Mouse (Mus musculus) ovary, postnatal 36 days (tissue): ENCODE measurements around the gene Tmem39a.

ENCODE experiments used
- DNase-seq: peaks from one replicate; pipeline ENCODE4 v3.0.0; 2022; ENCODE audit warnings: low spot score, mixed read lengths

Gene Tmem39a

DNA sequence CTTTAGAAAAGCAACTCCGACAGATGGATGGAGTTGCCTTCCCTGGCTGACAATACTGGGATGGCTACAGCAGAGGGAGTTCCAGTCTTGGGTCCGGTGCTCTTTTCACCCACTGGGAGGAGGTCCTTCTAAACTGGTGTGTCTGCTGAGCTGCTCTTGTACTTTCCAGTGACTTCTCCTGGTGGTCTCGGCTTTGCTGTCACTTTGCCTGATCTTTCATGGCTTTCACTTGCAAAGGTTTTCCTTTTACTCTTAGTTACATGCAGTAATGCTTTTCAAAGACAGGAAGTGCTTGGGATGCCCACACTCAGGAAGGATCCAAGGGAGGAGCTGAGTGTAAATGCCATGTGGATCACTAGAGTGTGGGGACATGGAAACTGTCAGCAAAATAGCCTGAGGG lies 33.0 kb downstream of the Tmem39a start:
- no peak for DNase-seq

DNA sequence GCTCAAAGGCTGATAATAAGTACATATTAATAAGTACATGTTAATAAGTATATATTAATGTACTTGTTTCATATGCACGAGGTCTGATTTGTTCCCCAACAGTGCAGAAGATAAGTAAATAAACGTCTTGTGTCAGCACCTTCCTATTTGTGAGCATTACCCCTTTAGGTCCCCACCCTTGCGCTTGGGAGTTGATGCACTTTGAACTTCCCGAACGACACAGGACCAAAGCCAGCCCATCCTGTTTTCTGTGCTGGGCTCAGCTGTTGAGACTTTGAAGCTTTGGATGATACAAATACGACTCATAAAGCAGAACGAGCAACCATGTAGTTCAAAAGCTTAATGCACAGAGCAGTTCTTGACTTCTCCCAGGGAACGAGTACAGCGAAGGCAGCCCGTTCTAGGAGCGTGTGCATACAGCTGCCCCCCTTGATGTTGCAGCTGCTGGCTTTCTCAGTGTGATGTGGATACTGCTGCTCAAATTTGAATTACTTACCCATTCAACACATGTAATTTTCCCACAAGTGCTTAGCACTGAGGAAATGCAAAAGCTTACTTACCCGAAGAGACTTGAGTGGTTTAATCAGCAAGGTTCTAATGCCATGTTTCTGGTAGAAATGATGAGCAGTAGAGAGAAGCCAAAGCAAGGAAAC lies 33.7 kb downstream of the Tmem39a start:
- no peak for DNase-seq

DNA sequence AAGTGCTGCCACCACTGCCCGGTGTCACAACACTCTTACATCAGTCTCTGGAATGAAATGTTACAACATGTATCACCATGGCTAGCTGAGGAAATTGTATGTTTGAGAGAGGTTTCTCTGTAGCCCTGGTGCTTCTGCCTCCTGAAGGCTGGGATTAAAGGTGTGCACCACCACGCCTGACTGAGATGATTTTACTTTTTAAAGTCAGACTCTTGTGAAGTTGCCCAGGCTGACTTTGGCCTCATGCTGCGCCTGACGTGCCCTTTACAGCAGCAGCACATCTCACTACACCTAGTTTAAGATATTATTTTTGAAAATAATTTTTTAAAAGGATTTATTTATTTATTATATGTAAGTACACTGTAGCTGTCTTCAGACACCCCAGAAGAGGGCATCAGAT lies 34.4 kb downstream of the Tmem39a start:
- DNase-seq, result no peak

DNA sequence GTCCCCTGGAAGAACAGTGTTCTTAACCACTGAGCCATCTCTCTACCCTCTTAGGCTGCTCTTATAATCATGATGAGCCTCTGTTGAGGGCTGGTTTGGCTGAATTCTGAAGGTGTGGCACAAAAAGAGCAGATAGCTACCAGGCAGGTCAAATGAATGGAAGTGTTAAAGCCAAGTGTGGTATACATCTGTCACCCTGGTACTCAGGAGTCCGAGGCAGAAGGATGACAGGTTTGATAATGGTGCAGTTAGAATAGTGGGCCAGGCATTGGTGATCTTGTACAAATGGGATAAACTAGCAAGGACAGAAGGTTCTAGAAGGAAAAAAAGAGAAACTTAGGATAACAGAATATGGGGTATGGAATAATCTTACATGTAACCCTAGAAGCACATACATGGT lies 35.9 kb downstream of the Tmem39a start:
- DNase-seq, result no peak

DNA sequence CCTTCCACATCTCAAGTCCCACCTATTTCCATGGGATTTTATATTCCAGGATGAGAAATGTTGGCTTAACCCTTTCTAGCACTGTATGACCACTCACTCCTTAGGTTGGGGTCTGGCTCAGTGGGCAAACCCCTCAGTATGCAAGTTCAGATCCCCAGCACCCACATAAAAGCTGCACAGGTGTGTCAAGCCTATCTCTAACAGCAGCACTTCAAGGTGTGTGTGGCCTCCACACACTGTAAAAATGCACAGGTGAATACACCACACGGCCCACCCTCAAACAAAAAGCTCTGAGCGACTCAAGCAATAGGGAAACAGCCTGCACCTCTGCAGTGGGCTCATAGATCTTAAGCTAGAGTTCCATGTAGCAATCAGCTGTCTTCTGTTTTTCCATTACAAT lies 37.6 kb downstream of the Tmem39a start:
- DNase-seq, result no peak

DNA sequence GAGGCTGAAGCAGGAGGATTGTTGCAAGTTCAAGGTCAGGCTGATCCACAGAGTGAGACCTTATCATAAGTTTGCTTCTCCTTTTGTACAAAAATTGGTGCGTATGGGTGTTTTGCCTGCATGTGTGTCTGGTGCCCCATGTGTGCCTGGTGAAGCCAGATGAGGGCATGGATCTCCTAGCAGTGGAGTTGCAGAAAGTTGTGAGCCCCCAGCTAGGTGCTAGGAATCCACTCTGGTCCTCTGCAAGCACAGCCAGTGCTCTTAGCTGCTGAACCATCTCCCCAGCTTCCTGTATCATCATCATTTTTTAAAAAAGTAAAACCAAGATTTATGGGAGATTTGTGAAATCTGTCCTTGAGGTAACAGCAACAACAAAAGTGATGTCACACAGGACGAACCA lies 38.2 kb downstream of the Tmem39a start:
- no peak for DNase-seq

DNA sequence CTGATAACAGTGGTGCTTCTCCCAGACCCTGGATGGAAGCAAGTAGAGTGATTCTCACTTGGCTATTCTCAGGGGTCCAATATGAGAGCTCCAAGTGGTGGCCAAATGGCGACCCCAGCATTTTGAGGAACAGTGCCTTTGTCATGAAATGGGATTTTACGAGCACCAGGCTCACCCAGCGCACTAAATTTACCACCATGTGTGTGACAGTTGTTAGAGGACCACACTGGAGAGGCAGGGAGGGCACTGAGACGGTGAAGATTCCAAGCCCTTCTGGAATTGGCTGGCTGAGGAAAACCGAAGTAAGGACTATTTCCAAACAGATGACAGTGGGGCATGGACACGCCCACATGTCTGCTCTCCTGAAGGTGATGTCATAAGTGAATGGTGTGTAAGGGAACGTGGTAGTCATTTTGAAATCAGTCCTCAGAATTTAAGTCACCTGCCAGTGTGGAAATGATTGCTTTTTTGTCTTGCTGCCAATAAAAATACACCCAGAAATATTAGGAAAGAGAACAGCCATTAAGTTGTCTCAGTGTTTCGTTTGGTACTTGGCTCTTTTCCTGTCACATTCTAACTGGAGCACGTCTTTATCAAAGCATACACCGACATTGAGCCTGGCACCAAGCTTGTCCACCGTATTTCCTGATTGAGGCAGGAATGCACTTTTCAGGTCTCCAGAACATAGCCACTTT lies 40.6 kb downstream of the Tmem39a start:
- no peak for DNase-seq

DNA sequence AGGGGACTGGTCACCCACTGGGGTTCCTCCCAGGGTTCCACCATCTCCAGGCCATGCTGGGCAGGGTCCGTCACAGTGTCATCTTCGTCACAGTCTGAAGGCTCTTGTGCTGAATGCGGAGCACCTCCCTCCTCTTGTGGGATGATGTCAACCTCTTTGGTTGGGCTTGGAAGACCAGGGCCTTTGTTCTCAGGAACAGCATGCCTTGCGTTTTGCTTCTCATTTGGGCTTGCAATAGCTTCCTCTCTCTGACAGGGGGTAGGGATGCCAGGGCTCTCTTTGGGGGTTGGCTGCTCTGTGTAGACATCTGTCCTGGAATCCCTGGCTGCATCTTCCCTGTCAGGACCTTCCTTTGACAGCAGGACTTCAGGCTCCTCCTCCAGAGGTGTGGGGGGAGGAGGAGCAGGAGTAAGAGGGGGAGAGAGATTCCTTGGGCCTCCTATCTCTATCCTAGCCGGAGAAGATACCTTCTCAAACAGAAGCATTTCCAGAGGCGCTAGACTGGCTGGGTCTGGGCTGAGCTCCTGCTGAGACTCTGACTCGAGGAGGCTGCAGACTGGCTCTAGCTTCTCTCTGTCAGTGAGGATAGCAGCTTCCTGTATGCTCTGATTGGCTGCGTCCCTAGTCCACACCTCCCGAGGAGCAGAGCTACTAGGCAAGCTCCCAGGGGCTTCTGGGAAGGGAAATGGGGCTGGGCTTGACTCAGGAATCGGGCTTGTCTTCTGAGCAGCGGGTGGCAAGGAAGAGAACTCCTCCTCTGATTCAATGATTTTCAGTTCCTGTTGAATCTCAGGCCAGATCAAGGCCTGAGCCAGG lies 44.7 kb downstream of the Tmem39a start:
- no peak for DNase-seq

DNA sequence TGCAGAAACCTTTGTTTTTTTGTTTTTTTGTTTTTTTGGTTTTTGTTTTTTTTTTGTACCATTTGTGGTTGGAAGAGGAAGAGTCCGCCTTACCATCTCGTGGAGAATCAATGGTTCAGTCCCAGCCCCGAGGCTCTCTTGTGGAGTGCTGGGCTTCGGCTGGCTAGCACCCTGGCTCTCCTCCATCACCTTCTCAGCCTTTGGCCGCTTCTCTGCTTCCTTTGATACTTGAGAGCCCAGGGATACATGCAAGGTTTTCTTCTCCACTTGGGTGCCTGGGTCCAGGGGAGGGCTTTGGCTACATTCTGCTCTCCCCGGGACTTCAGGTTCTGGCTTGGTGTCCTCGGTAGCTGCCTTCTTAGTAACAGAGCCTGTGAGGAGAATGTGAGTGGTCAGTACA lies 48.0 kb downstream of the Tmem39a start:
- no peak for DNase-seq

DNA sequence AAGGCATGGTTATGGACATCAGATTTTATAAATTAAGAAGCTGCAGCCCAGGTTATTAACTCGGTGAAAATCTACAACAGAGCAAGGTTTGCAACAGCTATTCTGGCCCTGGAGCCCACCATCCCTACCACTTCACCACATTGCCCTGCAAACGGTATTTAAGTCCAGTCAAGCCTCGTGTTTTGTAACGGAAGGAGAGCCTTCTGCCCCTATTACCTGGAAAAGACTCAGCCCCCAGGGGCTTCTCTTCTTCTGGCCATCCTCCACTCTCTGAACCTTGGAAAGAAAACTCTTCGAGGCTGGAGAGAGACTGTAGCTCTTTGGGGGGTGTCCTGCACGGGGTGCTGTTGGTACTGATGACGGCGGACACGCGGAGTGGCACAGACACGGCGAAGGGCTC lies 50.2 kb downstream of the Tmem39a start:
- no peak for DNase-seq

DNA sequence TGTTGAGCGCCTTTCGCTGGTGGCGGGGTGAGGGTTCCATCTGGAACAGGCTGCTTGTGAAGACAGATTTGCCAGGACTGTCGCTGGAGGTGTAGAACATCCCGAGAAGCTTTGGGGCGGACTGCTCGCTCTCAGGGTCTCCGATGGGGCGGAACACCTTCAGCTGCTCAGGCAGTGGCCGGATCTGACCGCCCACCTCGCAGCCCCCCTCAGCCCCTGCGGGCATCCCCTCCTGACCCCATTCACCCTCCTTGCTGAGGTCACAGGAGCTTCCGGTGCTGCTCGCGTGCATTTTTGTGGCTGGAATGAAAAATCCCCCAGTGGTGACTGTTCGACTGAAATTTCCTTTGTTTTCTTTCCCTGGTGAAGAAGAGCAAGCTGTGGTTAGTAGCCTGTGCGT lies 50.6 kb downstream of the Tmem39a start:
- no peak for DNase-seq

DNA sequence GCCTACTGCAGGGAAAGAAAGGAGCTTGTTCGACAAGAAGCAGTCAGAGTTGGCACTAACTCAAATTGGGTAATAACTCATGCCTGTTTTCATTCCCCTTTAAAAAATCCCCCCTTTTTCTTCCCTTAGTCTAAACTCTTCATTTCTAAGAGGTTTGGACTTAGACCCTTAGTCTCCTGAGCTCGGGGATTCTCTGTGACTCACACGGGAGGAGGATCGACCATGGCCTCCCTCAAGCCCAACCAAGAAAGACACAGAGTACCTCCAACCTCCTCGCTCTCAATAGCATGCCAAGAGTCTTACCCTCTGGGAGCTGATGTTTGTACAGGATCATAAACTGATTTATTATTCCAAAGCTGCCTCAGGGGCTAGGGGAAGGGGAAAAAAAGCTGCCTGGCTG lies 54.1 kb downstream of the Tmem39a start:
- DNase-seq, result no peak

DNA sequence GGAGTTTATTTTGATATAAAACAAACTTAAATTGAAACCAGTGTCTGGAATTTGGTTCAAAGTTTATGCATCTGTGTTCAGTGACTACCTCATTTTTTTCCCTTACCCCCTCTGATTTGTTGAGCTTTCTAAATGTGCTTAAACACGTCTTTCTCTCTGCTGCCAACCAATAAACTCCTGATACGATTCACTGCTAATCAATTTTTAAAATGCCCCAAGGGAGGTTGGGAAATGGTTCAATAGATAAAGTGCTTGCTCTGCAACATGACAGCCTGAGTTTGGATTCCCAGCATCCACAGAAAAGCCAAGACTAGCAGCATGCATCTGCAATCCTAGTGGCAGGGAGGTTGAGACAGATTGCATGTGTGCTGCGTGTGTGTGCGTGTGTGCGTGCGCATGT lies 55.1 kb downstream of the Tmem39a start:
- no peak for DNase-seq

DNA sequence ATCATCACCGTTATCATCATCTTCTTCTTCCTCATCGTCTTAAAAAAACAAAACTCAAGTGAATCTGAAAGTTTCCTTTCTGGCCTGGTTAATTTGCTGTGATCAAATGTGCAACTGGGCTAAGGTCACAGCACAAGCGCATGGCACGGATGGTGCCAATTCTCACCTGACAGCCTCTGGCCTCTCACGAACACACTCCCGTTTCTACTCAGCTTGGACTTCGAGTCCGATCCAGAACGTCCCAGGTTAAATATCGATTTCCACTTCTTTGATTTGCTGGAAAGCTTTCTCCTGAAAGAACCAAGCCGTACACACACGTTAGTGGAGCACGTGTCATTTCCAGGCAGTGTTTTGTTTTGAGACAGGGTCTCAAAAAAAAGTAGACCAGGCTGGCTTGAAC lies 59.5 kb downstream of the Tmem39a start:
- DNase-seq, result no peak

DNA sequence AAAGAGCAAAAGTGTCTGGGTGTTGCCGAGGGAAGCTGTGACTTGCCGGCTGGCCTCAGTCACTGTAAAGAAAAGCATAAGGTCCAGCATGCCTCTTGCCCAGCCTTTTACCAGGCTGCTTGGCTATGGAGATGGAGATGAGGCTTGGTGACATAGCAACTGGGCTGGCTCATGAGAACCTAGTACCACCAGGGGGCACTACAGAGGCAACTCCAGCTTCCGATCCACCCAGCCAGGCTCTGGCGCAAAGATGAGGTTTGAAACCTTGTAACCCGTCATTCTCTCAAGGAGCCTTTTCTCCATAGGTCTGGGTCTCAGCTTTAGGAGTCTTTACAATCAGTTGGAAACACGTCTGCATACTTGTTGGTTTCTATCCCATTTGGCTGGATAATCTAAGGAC lies 60.6 kb downstream of the Tmem39a start:
- DNase-seq, result peak; percentile 68

DNA sequence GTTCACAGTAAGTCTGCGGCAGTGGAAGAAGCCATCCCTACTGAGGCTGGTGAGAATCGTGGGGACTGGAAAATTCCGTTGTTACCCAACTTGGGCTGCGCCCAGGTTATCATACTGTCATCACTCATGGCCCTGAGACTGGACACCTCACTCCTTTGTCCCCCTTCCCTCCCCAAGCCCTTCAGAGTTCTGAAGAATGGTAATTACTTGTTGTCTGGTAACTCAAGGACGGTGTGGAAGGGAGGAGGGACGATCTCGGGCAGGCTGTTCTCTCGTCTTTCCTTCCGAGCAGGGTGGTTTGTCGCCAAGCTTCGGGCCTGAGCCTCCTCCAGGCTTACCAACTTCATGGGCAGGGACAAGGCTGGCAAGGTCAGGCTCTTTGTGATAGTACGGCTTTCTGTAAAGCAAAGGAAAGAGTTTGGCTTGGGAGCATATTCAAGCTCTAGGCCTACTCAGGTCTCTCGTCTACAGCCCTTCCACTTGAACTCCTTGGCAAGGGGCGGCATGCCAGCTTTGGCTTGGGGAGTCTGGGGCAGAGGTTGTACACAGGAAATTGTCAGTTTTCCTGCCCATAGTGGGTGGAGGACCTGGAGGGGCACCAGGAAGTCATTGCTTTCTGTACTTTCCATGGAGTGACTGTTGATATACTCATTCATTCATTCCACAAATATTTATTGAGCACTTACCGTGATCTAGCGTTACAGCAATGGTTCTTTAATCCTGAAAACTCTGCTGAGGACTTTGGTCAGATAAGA lies 62.4 kb downstream of the Tmem39a start:
- peak; percentile 54 for DNase-seq

DNA sequence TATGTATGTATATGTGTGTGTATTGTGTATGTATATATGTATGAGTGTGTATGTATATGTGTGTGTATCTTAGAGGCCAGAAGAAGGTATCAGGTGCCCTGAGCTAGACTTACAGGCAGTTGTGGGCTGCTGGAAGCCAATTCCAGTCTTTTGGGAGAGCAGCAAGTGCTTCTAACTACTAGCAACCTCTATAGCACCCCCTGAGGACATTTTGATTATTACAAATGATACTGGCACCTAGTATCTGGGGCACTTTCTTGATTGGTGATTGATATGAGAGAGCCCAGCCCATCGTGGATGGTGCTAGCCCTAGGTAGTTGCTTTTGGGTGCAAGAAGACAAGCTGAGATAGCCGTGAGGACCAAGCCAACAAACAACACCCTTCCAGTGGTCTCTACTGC lies 63.8 kb downstream of the Tmem39a start:
- no peak for DNase-seq

DNA sequence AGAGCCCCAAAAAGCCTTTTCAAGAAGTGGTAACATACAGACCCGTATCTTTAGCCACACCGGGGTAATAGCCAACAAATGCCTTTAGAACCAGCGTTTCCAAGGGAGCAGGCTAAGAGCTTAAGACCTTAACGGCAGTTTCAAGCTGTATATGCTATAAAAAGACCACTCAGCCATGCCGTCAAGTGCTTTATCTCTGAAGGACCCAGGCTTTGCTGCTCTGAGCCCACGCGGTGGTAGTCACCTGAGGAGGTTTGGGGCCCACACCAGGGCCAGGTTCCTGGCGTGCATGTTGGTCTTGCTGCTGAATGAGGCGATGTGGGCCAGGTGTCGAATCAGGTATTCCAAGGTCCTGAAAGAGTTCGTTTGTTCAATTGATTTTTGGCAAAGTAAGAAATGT lies 65.8 kb downstream of the Tmem39a start:
- DNase-seq, result no peak

DNA sequence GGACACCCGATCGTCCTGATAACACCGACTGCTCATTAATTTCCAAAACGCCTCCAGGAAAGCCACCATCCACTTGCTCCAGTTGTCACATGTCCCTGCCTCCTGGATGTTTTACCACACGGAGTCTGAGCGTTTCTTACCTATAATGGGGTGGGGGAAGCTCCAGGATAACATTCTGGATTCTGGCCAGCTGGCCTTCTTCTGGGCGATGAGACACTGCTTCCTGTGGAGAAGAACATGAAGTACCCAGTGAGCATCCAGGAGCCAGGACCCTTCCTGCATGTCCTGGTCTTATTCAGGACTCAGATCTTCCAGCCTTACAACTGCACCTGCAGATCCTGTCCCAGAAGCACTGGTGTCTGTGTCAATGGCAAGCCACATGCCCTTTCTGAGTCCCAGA lies 66.9 kb downstream of the Tmem39a start:
- no peak for DNase-seq

DNA sequence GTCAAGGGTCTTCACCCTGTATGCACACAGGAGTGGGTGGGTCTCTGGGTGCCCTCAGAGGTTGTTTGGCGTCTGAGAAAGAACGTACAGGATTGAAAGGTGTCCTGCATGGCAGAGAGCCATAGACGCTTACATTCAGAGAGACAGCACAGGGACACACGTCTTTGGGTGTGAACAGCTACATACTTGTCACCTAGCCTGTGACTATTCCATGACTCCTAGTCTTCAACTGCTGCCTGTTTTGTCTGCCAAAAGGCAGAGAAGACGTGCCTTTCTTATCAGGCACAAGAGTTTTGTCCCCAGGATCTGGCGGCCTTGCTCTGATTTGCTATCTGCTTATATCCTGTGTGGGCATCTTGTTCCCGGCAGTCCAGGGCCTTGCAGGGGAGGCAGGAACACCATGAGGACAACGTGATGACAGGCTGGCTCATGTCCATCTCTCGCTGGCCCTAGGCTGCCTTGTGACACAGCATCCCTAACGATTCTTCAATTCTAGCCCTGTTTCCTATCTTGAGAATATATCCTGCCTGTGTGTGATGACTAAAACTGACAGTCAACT lies 67.4 kb downstream of the Tmem39a start:
- peak; percentile 57 for DNase-seq

DNA sequence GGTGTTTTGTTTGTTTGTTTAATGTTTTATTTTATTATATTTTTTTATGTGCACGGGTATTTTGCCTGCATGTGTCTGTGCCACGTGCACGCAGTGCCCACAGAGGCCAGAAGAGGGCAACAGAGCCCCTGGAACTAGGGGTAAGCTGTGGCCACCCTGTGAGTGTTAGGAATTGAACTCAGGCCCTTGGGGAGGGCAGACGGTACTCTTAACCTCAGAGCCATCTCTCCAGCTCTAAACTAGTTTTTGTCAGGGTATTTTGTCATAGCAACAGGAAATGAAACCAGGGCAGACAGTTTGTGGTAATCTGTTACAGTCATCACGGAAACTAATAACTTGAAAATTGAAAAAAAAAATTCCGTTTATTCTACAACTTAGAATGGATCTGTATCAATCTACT lies 73.6 kb downstream of the Tmem39a start:
- DNase-seq, result peak; percentile 67

DNA sequence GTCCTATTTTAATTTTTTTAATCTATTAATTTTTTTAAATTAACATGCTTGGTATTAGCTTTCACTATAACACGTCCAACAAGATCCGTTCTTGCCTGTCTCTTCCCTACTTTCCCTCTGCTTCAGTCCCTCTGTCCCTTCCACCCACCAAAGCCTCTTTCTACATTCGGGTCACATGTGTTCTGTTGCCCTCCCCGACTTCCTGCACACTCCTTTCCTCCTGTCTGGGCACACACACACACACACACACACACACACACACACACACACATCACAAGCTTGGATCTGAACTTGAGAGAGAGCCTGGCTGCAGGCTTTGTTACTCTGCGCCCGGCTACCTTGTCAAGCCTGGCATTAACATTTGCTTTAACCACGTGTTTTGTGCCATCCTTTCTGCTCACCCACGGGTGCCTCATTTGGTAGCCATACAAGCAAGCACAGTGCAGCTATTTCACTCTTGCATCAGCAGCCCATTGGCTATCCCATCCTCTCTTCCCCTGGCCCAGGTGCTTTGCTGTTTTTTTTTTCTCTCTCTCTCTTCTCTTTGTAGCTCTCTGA lies 77.4 kb downstream of the Tmem39a start:
- no peak for DNase-seq
